Mouse (Mus musculus) cerebellum, adult 8-10 months (tissue): ENCODE measurements around the gene Fbln1.

Source experiments
- DNase-seq: peaks from one replicate; pipeline ENCODE4 v3.0.0; 2022

The Fbln1 gene

GRCm38 (mm10) chr15:85207081-85207480 is 1.3 kb downstream of the Fbln1 start:
- DNase-seq: no peak

DNA sequence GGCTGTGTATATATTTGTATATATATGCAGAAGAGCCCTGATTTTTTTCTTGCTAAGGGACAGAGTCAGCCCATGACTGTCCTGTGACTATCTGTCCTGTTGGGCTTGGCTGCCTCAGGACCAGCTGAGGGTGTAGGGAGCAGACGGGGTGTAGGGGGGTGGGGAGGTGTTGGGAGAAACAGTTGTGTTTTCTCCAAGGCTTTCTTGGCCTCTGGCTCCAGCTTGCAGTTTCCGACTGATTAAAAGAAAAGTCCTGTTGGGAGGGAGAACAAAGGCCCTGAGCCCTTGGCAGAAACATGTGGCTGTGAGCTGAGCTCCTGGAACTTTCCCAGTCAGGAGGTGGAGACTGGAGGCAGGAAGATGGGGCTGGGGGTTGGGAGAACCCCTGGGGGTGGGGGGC is 2.0 kb downstream of the Fbln1 start:
- DNase-seq: no peak

DNA sequence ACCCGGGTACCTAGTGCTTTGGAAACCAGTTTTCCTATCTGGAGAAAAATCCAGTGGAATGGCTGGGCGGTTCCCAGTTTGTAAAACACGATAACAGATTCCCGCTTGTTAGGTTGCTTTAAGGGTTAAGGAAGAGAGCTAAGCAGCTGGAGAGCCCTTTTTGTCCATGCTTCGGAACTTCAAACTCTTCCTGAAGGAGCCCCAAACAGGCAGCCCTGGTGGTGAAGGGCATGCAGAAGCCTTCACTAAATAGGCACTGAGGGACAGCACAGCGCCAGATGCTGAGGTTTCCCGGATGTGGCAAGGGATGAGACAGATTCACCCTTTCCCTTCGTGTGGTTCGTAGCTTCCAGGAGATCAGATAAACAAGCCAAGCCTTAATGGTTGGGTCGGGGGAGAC is 2.6 kb downstream of the Fbln1 start:
- DNase-seq: no peak

DNA sequence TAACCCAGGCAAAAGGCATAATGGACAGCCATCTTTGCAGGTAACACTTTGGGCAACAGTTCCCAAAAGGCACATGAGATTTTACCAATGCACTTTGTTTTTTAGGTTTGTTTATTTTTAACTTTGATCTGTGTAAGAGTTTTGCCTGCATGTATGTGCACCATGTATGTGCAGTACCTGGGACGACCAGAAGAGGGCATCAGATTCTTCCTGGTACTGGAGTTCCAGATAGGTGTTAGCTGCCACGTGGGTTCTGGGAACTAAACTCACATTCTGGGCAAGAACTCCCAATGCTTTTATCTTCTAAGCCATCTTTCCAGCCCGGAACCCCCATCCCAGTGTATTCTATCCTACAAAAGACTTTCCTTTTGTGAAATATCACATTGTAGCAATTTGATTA is 3.6 kb downstream of the Fbln1 start:
- DNase-seq: no peak

- no peak for DNase-seq
Measured at GRCm38 (mm10) chr15:85210686-85211085, 4.9 kb downstream of the Fbln1 start.

GRCm38 (mm10) chr15:85211101-85211760 is 5.5 kb downstream of the Fbln1 start:
- no peak for DNase-seq

- no peak for DNase-seq
Measured at GRCm38 (mm10) chr15:85216069-85216813, 10.5 kb downstream of the Fbln1 start.

- DNase-seq: no peak
Measured at GRCm38 (mm10) chr15:85218617-85219265, 13.0 kb downstream of the Fbln1 start.

DNA sequence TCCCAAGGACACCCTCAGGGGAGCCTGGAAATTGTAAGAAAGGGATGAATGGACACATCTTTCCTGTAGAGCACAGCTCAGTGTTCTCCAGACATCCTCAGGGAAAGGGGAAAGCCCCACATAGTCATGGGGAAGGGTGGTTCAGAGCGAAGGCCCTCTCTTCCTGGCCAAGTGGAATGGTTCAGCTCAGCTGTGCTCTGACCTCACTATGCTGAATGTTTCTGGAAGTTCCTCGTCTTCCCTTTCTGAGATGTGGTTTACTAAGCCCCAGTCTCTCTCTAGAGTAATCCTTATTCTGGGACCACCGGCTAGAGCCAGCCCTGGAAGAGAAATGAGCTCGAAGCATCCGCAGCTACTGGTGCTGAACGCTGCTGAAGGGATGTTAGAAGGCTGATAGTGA is 14.6 kb downstream of the Fbln1 start:
- no peak for DNase-seq

GRCm38 (mm10) chr15:85221115-85221854 is 15.5 kb downstream of the Fbln1 start:
- DNase-seq: no peak

DNA sequence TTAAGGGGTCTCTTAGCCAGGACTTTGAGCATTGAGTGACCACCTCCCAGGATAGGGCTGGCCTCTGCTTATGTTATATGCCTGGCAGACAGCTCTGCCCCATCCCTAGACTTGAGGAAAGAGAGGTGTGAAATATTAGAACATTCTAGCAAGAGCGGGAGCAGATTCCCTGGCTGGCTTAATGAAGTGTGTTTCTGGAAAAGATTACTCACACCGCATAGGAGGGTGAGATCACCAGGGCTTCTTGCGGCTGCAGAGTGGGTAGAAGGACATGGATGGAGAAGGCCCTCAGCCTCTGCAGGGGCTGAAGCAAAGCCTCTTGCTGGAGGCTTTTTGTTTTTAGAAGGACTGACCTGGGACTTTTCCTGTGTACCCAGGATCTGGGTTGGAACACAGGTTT is 19.9 kb downstream of the Fbln1 start:
- DNase-seq: no peak

GRCm38 (mm10) chr15:85226841-85227240 is 21.1 kb downstream of the Fbln1 start:
- DNase-seq: no peak

DNA sequence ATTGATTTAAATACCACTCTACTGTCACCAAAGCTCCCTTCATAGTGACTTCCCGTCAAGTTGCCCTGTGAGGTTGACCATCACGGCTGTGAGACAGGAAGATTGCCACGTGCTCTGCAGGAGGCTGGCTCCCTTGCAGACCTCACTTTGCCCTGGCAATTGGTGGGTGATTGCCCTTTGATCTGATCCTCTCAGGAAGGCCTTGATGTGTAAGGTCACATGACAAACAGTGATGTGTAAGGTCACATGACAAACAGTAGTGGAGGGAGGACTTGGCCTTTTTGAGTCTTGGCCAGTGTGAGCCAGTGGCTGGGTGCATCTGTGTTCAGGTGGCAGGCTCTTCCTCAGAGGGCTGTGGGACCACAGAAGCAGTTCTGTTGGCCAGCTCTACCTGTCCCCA is 22.8 kb downstream of the Fbln1 start:
- DNase-seq: no peak

- DNase-seq: no peak
Measured at GRCm38 (mm10) chr15:85229960-85230535, 24.3 kb downstream of the Fbln1 start.

DNA sequence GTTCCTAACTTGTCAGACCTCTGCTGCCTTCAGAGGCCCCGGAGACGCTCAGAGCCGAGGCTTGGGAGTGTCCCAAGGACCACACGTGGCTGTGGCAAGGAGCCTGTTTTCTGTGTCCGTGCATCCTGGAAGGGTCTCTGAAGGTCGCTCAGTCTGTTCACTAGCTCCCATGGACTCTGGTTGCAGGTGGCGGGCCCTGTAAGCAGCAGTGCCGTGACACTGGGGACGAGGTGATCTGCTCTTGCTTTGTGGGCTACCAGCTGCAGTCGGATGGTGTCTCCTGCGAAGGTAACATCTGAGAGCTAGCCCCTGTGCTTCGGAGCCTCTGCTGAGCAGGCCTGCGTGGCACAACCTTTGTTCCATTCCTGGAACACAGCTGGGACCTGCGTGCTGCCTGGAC is 24.9 kb downstream of the Fbln1 start:
- no peak for DNase-seq

DNA sequence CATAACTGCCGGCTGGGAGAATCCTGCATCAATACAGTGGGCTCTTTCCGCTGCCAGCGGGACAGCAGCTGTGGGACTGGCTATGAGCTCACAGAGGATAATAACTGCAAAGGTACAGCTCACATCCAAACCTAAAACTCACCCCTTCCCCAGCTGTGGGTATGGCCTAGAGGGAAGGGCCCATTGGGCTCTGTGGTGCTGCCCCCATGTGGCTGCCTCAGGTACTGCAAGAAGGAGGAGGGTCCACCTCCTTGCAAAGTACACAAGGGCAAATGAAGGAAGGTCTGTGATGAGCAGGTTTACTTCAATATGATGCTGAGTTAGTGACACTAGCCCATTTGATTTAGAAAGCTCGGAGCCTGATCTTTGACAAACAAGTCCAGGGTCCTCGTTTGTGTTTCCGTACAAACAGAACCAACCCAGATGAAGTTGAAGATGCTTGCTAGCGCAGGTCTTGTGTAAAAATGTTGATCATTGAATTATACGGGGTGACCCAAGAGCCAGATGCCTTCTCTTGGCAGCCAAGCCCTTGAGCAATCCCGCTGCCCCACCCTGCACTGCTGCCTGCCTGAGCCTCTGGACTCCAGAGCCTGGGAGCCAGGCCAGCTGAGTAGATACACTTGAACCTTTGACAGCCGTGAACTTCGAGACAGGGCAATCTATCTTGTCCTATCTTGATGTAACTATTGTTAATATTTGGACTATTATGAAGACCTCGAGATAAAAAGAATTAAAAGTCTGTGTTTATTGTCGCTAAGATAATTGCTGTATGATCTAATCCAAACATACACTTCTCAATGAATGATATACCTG is 25.9 kb downstream of the Fbln1 start:
- DNase-seq: no peak

DNA sequence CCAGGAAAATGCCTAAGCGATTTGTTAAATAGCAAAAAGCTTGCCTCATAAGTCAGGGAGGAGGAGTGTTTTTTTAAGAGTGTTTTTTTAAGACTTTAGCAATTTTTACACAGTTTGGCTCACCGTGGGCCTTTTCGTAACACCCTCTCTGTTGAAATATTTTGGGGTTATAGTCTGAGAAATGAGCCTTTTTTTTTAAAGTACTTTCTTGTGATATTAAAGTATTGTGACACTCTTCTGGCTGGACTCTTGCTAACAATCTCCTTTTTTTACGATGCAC is 26.4 kb downstream of the Fbln1 start:
- DNase-seq: no peak

DNA sequence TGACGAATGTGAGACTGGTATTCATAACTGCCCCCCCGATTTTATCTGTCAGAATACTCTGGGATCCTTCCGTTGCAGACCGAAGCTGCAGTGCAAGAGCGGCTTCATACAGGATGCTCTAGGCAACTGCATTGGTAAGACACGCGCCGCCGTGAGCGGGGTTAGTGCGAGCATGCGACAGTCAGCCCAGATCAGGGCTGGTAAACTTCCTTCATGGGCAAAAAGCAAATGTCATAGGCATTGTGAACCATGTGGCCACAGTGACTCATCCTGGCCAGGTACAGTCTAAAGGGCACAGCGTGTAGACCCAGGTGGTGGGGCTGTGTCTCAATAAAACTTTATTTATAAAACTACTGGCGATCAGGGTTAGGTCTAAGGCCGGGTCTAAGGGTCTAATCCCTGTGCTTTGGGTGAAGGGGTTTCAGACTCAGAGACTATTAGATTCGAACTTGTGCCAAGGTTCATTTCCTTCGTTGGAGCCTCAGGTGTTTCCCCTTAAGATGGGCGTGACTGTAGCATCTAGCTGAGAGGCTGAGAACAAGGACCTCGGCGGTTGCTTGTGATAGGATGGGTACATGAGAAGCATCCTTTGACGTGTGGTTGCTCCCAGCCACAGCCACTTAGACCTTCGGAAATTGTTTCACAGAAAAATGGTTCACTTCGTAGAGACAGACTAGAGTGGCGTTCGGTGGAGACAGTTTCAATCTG is 26.9 kb downstream of the Fbln1 start:
- no peak for DNase-seq

DNA sequence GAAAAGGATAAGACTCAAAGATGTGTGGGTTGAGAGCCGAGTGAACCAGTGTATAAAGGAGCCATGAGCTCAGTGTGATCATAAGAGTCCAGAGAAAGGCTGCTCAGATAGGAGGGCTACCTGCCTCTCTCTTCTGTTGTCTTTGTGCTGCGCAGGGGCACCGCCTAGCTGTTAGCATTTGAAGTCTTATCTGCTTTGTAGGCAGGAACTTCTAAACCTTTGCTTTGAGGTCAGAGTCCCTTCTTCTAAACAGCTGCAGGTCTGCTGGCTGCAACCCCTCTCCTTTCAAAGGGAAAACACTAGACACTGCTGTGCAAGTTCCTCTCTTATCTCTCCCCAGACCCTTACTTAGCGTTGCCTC is 27.5 kb downstream of the Fbln1 start:
- DNase-seq: no peak

DNA sequence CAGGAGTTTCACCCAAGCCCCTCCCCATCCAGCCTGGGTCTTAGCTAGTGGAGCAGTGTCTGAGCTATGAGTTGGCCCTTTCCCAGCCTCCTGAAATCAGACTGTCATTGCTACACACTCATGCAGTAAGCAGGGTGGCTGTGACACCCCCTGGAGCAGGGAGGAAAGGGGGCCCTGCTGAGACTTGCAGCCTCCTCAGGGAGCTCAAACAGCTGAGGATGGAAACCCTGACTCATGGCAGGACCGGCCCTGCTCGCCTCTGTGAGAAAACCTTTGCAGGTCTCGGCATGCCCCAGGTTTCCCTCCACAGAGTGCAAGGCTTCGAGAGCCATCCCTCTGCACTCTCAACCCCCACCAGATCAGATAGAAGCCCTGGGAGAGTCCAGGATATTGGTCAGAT is 27.9 kb downstream of the Fbln1 start:
- DNase-seq: no peak

DNA sequence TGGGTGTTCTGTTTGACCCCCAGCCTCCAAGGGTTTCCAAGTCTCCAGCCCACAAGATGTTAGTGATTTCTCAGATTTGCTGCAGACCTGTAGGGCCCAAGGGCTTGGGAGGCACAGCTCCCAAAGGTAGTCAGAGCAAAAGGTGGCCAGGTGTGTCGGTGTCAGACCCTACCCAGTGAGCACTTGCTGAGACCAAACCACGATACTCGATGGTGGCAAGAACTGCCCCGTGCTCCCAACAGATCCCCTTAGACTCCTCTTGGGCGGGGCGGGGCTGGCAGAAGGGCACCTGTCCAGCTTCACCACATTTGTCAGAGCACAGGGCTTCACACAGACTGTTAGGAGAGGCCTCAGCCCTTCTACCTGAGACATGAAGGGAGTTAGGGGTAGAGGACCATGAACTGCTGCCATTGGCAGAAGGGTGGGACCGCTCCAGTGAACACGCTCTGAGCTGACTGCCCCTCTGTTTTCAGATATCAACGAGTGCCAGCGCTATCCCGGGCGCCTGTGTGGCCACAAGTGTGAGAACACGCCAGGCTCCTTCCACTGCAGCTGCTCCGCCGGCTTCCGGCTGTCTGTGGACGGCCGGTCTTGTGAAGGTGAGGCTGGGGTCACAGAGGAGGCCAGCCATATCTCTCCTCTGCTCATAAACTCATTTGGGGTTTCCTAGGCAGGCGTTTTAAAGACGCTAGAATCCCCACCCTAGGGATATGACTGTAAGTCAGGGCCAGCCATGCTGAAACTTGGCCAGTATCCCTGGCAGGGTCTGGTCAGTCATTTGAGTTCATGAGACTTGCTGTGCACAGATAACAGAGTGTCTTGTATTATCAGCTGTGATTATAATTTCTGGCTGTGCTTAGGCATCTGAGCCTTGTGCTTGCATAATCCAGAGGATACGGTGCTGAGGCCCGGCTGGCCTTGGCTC is 33.3 kb downstream of the Fbln1 start:
- DNase-seq: no peak
